Mouse (Mus musculus) yolk sac, embryonic 10.5 days (tissue): ENCODE measurements around the gene Cep57.
"Not testable (repeated sequence)": the region's sequence is repeated elsewhere in the genome, so short reads cannot be mapped to it uniquely, and the experiment has no call there.

Experiments used
- DNase-seq: peaks from one replicate; pipeline ENCODE4 v3.0.0-alpha.2; 2017; ENCODE audit warnings: low spot score

Cep57 gene

DNA sequence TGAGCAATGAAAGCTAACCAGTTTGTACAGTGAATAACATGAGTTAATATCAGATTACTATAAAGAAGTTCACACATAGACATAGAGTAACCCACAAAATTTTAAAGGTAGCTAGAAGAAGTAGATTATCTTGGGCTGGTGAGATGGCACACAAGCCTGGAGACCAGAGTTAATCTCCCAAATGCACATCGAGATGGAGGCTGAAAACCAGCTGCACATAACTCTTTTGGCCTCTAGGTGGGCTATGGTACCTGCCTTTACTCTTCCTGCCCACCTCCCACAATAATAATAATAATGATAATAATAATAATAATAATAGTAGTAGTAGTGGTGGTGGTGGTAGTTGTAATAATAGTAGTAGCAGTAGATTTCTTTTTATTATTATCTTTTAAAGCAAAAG lies 32.6 kb downstream of the Cep57 start:
- no peak for DNase-seq

DNA sequence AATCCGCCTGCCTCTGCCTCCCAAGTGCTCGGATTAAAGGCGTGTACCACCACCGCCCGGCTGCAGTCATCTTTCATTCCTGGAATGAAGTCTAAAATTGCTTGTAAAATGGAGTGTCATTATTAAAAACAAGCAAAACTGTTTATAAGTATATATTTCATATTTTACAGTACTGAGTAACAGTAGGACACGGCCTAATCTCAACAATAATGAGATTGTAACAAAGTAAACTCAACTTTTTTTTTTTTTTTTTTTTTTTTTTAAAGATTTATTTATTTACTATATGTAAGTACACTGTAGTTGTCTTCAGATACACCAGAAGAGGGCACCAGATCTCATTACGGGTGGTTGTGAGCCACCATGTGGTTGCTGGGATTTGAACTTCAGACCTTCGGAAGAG lies 36.0 kb downstream of the Cep57 start:
- DNase-seq, result not testable (repeated sequence)

DNA sequence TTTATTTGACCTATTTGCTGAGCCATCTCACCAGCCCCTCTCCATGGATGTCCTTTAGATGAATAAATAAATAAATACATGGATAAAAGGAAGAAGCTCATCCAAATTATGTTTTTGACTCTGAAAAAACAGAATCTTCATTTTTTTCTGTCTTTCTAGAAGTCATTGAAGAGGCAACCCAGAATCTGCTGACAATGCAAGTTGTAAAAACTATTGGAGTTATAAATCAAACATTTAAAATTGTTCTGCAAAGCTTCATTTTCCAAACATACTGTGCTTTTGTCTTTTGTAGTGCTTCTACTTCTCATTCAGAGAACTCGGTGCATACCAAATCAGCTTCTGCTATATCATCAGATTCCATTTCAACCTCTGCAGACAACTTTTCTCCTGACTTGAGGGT lies 44.9 kb downstream of the Cep57 start:
- DNase-seq, result no peak

DNA sequence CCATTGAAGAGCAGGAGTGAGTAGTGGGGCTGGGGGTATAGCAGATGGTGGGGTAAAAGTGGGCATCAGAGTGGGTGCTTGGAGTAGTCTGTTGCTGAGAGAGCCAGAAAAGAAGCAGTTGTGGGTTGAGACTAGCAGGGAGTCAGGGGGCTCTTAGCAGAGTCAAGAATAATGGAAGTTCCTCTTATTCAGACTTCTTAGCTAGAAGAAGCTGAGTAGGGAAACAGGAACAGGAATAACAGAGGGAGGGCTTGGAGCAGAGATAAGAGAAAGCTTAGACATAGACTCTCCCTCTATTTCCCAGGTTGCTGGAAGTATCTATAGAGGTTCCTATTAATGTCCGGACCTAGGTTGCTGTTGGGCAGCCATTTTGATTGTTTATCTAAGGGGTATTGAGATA lies 52.2 kb downstream of the Cep57 start:
- DNase-seq, result no peak

DNA sequence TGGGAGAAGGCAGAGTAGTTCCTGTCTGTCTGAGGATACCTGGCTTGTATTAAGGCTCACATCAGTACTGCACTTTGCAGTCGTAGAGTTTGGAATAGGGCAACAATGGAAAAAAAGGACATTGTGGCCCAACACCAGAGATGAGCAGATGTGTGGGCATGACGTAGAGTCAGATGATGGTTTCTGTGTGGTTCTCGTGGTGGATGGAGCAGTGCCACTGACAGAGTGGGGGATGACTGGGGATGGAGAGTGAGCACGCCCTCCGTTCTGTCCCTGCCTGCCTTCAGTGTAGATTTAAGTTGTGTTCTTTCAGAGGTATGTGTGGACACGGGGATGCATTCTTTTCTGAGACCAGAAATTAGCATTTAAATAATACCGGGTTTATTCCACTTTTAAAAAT lies 60.3 kb downstream of the Cep57 start:
- DNase-seq, result no peak

DNA sequence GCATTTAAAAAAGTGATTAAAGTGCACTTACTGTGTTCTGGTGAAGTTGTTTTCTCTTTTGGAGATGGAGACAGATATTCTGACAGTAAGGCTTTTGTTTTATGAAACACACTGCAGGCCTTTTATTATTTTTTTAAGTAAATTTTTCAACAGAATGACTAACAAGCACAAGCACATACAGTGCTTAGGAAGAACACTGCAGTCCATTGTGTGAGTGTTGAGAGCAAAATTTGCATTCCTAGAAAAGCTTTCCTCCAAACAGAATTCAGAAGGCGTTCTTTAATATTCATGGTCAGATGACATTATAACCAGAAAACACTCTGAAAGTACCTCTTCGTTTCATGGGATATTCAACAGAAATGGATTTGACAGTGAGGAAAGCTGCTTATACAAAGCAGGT lies 61.3 kb downstream of the Cep57 start:
- DNase-seq, result no peak

DNA sequence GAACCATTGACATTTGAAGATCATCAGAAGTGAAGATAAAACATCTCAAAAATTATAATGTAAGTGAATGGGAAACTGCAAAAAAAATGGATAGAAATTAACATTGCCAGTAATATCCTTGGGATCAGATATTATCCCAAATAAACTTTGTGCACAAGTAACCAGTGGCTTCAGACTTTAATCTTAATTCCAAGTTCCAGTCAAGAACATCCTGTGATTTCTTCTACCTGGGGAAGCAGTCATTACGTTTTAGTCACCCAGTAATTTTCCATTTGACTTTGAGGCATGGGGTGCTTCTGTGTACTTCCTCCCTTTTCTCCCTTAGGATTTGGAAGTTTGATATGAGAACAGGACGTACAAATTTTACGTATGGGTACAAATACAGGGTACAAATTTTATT lies 66.5 kb downstream of the Cep57 start:
- DNase-seq, result no peak
